Mouse (Mus musculus): Measurements from ENCODE around the gene Arv1.

GRCm38 (mm10) chr8:124701023-124701422, 20.9 kb upstream of the Arv1 start:
- TF ChIP-seq GATA1 (IDR thresholded peaks at IDR 0.05; ENCODE audit: low read length) = no peak
- no peak for TF ChIP-seq TAL1 (IDR thresholded peaks at IDR 0.05; ENCODE audit: low read length)

All from erythroblast, embryonic 14.5 days (primary cell).